Mouse (Mus musculus) midbrain, embryonic 14.5 days (tissue): Measurements from ENCODE around the gene Zswim3. TPM values are rescaled to one million over a fixed set of nuclear protein-coding genes. Genes with fewer than 3 reads are reported as not detected.

Experiments used
- ATAC-seq: fragments of 200-750 bp; cut with Nextera tagmentation; 2 replicates; pipeline ENCODE4 v1.8.0; 2017; ENCODE audit warnings: moderate number of reproducible peaks, moderate library complexity; ENCODE audit not compliant: low FRiP score, low TSS enrichment
- DNase-seq: peaks from one replicate; pipeline ENCODE4 v3.0.0-alpha.2; 2015
- H3K27ac ChIP-seq: fragments of 300-500 bp; sonication (generic); replicated peaks from 2 replicates; pipeline ENCODE4 v1.5.1; 2014; ENCODE audit warnings: mild to moderate bottlenecking, low read depth, low read length, moderate library complexity
- H3K27me3 ChIP-seq: fragments of 300-500 bp; sonication (generic); 2 replicates; pipeline ENCODE4 v1.6.1; 2014; ENCODE audit warnings: low read length, control low read depth, mixed read lengths; ENCODE audit not compliant: control insufficient read depth, insufficient read depth
- H3K36me3 ChIP-seq: fragments of 300-500 bp; sonication (generic); 2 replicates; pipeline ENCODE4 v1.6.1; 2014; ENCODE audit warnings: low read length, control low read depth; ENCODE audit not compliant: control insufficient read depth, insufficient read depth
- H3K4me1 ChIP-seq: fragments of 300-500 bp; sonication (generic); 2 replicates; pipeline ENCODE4 v1.6.1; 2014; ENCODE audit warnings: mild to moderate bottlenecking, antibody characterized with exemption, low read length, control low read depth; ENCODE audit not compliant: control insufficient read depth, insufficient read depth
- H3K4me2 ChIP-seq: fragments of 300-500 bp; sonication (generic); 2 replicates; pipeline ENCODE4 v1.6.1; 2014; ENCODE audit warnings: mild to moderate bottlenecking, low read length, moderate library complexity
- H3K4me3 ChIP-seq: fragments of 300-500 bp; sonication (generic); replicated peaks from 2 replicates; pipeline ENCODE4 v1.5.1; 2014; ENCODE audit warnings: low read depth, low read length
- H3K9ac ChIP-seq: fragments of 300-500 bp; sonication (generic); replicated peaks from 2 replicates; pipeline ENCODE4 v1.6.1; 2014; ENCODE audit warnings: mild to moderate bottlenecking, low read length, moderate library complexity
- H3K9me3 ChIP-seq: fragments of 300-500 bp; sonication (generic); 2 replicates; pipeline ENCODE4 v1.6.1; 2016; ENCODE audit warnings: low read length, control low read depth, mixed read lengths; ENCODE audit not compliant: control insufficient read depth
- WGBS: fragments of 180-500 bp; shearing (Covaris S2); extraction: QIAGEN DNeasy Blood & Tissue Kit; methylation state at CpG from one replicate; pipeline ENCODE4 v1.1.7; 2014; 5-methylcytosine and 5-hydroxymethylcytosine counted together
- polyA plus RNA-seq: library from polyadenylated mRNA; unstranded; fragments of >200 nt; fragmentation: Nextera tagmentation; extraction: Ambion mirVana; gene quantifications from 2 replicates; pipeline ENCODE4 v1.2.1, GENCODE M21; 2014

Gene Zswim3
- polyA plus RNA-seq, 1 experiment from 2014 or later = 15.6 TPM

DNA sequence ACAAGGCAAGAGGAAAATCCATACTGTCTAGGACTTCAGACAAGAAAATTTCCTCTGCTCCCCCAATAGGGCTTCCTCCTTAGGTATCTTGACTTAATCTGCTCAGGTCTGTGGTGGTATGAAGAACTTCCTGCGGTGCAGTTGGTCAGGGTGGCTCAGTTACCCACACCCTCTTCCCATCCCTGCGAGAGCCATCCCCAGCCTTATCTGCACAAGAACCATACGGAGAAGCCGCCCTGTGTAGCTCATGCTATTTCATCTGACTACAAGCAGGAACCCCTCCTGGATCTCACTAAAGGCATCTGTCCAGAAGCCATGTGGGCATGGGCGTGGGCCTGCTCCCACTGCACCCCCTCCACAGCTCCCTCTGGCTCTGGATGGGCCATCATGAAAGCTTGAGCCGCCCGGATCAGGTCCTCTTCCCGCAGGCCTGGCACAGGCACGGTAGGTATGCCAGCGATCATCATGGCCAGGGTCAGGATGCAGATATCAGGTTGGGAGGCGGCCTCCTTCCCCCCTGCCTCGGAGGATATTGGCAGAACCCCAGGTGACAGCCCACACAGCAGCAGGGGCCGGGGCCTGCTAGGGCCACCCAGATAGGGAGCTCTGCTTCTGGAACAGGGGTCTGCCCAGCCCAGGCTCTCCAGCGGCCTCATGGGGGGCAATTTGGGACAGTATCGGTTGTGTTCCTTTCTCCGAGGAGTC is 22.4 kb downstream of the Zswim3 start:
- DNase-seq (no peak), ATAC-seq (no peak)
- Histone ChIP-seq H3K9me3 (no peaks in the 10 kb centered on the region), H3K36me3 (peaks cover 47% of the 10 kb centered on the region), H3K27me3 (no peaks in the 10 kb centered on the region), H3K27ac (no peak overlapping the region), H3K4me1 (peaks cover 2% of the 10 kb centered on the region; the same call in 1 of the 2 replicates), H3K4me3 (no peak overlapping the region), H3K9ac (no peak overlapping the region), H3K4me2 (no peak overlapping the region)
- WGBS = 96% methylated on average over 16 of the region's 16 CpGs

- DNase-seq (no peak), ATAC-seq (no peak)
- no peak within 1 kb of the TSS for H3K27ac ChIP-seq
- WGBS = 88% methylated on average over 6 of the region's 6 CpGs
- peaks cover 47% of the 10 kb centered on the region for H3K36me3 ChIP-seq
- no peak within 1 kb of the TSS for H3K4me3 ChIP-seq
- H3K9me3 ChIP-seq = no peaks in the 10 kb centered on the region
- peaks cover 6% of the 10 kb centered on the region; the same call in 1 of the 2 replicates for H3K4me1 ChIP-seq
- no peaks in the 10 kb centered on the region for H3K27me3 ChIP-seq
- H3K9ac ChIP-seq = no peak within 1 kb of the TSS
- H3K4me2 ChIP-seq = no peak within 1 kb of the TSS
Observed at GRCm38 (mm10) chr2:164828437-164828836, 23.5 kb downstream of the Zswim3 start, which contains the start of gene Spata25. Gene Spata25 (minus strand): TSS chr2:164828537.

DNA sequence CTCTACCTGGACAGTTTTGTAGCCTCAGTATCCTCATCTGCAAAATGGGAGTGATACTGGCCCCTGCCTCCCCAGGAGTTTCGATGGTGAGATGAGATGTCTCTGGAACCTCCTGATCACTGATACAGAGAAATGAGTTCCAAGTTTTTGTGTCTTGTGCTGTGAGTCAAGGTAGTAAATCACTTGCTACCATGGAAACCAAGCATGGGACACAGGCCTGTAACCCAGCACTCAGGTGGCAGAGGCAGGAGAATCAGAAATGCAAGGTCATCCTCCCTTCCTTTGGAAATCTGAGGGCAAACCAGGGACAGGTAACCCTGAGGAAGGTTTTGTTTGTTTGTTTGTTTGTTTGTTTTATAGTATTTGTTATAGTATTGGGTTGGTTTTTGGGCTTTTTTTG is 24.2 kb downstream of the Zswim3 start:
- no peak overlapping the region for H3K4me3 ChIP-seq
- DNase-seq = no peak
- H3K4me2 ChIP-seq = no peak overlapping the region
- H3K36me3 ChIP-seq = peaks cover 47% of the 10 kb centered on the region
- H3K27me3 ChIP-seq = no peaks in the 10 kb centered on the region
- no peak for ATAC-seq
- H3K9ac ChIP-seq = no peak overlapping the region
- H3K4me1 ChIP-seq = peaks cover 7% of the 10 kb centered on the region
- H3K9me3 ChIP-seq = no peaks in the 10 kb centered on the region
- 98% methylated on average over 1 of the region's 1 CpGs for WGBS
- no peak overlapping the region for H3K27ac ChIP-seq

DNA sequence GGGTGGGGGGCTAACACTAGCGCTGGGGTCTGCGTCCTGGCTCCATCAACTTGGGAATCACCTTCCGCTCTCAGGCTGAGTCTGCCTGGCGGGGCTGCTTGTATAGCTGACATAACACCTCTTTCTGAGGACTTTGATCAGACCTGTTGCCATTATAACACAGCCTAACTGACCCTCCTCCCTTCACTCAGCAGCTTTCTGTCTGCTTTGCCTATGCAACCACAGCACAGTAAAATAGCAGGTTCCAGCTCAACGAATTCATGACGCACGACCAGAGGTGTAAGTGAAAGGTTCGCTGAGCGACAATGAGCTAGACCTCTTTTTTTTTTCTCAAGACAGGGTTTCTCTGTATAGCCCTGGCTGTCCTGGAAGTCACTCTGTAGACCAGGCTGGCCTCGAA is 26.1 kb downstream of the Zswim3 start:
- no peak overlapping the region for H3K4me2 ChIP-seq
- H3K27ac ChIP-seq = no peak overlapping the region
- 90% methylated on average over 10 of the region's 10 CpGs for WGBS
- H3K4me1 ChIP-seq = peaks cover 17% of the 10 kb centered on the region
- no peak overlapping the region for H3K4me3 ChIP-seq
- H3K36me3 ChIP-seq = peaks cover 32% of the 10 kb centered on the region
- H3K9me3 ChIP-seq = no peaks in the 10 kb centered on the region
- ATAC-seq = no peak
- DNase-seq = no peak
- H3K27me3 ChIP-seq = no peaks in the 10 kb centered on the region
- no peak overlapping the region for H3K9ac ChIP-seq

- ATAC-seq = no peak
- DNase-seq = no peak
- H3K4me2 ChIP-seq = peak overlapping the region; percentile 99
- peak overlapping the region; percentile 64 for H3K9ac ChIP-seq
- WGBS = 69% methylated on average over 16 of the region's 16 CpGs
- peak overlapping the region; percentile 74; the same call in 1 of the 2 replicates for H3K27ac ChIP-seq
- H3K4me3 ChIP-seq = peak overlapping the region; percentile 69
- H3K9me3 ChIP-seq = no peaks in the 10 kb centered on the region
- H3K4me1 ChIP-seq = peaks cover 17% of the 10 kb centered on the region
- H3K36me3 ChIP-seq = peaks cover 24% of the 10 kb centered on the region
- H3K27me3 ChIP-seq = no peaks in the 10 kb centered on the region
Observed at GRCm38 (mm10) chr2:164832032-164832747, 27.3 kb downstream of the Zswim3 start.

DNA sequence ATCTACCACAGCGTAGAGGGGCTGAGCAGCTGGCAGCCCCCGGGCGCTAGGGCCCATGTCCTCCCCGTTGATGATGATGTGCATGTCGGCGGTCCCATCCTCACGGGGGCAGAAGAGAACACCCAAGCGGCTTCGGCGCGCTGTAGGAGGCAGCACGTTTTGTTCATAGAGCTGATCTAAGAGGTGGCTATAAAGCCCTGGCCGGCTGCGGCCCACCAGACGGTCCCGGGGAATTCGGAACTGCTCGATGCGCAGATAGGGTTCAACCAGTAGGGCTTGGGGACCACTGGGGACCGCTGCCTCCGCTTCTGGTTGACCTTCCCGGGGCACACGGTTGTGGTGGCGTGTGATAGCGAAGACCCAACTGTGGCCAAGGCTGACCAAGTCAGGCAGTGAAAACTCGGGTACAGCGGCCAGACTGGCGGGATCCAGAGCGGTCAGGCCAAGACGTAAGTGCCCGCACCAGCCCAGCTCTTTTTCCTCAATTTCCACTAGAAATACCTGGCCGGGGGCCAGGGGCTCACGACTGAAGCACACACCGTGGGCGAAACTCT is 27.9 kb downstream of the Zswim3 start, which contains the start of gene Ctsa:
Gene Ctsa, plus strand, starts transcription at position 126 of the 554 bp plus-strand sequence.
- WGBS = under 1% methylated on average over 35 of the region's 35 CpGs
- H3K4me1 ChIP-seq = peaks cover 17% of the 10 kb centered on the region

GRCm38 (mm10) chr2:164833314-164833959 is 28.5 kb downstream of the Zswim3 start, which contains the start of gene Neurl2:
Gene Neurl2 (minus strand): TSS chr2:164833456.
- Histone ChIP-seq H3K4me2 (peak within 1 kb of the TSS; percentile 99), H3K9ac (peak within 1 kb of the TSS; percentile 64), H3K27ac (peak within 1 kb of the TSS; percentile 74), H3K4me1 (peaks cover 17% of the 10 kb centered on the region), H3K9me3 (no peaks in the 10 kb centered on the region), H3K36me3 (peaks cover 18% of the 10 kb centered on the region), H3K27me3 (no peaks in the 10 kb centered on the region), H3K4me3 (peak within 1 kb of the TSS; percentile 69)
- under 1% methylated on average over 31 of the region's 31 CpGs for WGBS
- DNase-seq = peak; percentile 95
- peak; percentile 67 for ATAC-seq

More for the DNA sequence above, 27.9 kb downstream of the Zswim3 start, which contains the start of gene Ctsa:
- Histone ChIP-seq H3K4me3 (peak within 1 kb of the TSS; percentile 69), H3K9ac (peak within 1 kb of the TSS; percentile 64), H3K9me3 (no peaks in the 10 kb centered on the region), H3K4me2 (peak within 1 kb of the TSS; percentile 99), H3K36me3 (peaks cover 18% of the 10 kb centered on the region), H3K27me3 (no peaks in the 10 kb centered on the region), H3K27ac (peak within 1 kb of the TSS; percentile 74)
- ATAC-seq (peak; percentile 65), DNase-seq (peak; percentile 83)

- 43% methylated on average over 8 of the region's 8 CpGs for WGBS
- H3K27ac ChIP-seq = no peak overlapping the region
- peak overlapping the region; percentile 64; the same call in 1 of the 2 replicates for H3K9ac ChIP-seq
- no peaks in the 10 kb centered on the region for H3K9me3 ChIP-seq
- peak overlapping the region; percentile 69 for H3K4me3 ChIP-seq
- peak overlapping the region; percentile 99 for H3K4me2 ChIP-seq
- DNase-seq (no peak), ATAC-seq (no peak)
- no peaks in the 10 kb centered on the region for H3K27me3 ChIP-seq
- peaks cover 17% of the 10 kb centered on the region for H3K4me1 ChIP-seq
- peaks cover 21% of the 10 kb centered on the region for H3K36me3 ChIP-seq
Observed at GRCm38 (mm10) chr2:164834531-164834930, 29.6 kb downstream of the Zswim3 start.
